Mouse (Mus musculus): ENCODE results near the gene Dnajc9.

GRCm38 (mm10) chr14:20379087-20379640 lies 9.5 kb downstream of the Dnajc9 start:
- no peak for TF ChIP-seq CTCF (IDR thresholded peaks at IDR 0.05; ENCODE audit: control insufficient read depth, insufficient read depth, insufficient read length)
- TF ChIP-seq MAX (IDR thresholded peaks at IDR 0.05) = no peak
- no peak for TF ChIP-seq MYOD1 (IDR thresholded peaks at IDR 0.05; ENCODE audit: control insufficient read depth, insufficient read length, low read depth)
- TF ChIP-seq MYOG (IDR thresholded peaks at IDR 0.05; ENCODE audit: control insufficient read depth, extremely low read depth, insufficient read length) = no peak
